Comparison of ENCODE assay signal across 25 mouse cellular contexts in genomic region chr11:121490651-121491050, GRCm38 (mm10). TPM values are rescaled to one million over a fixed set of nuclear protein-coding genes. Genes with fewer than 3 reads are reported as not detected.
"Had no signal": no experiment of that assay in that cellular context is flagged by ENCODE, and none has a peak within 500 bp of the region (broad histone marks: within the 10 kb centered on the region; RNA-seq: fewer than 3 reads in every experiment).

No protein-coding gene starts in this region.

- H3K9ac ChIP-seq: forebrain, postnatal 0 days; heart, embryonic 13.5 days; heart, embryonic 15.5 days; hindbrain, embryonic 13.5 days; hindbrain, embryonic 15.5 days had no signal

- H3K9me3 ChIP-seq: heart, embryonic 13.5 days; heart, embryonic 15.5 days; hindbrain, embryonic 13.5 days; hindbrain, embryonic 15.5 days; limb, embryonic 10.5 days; limb, embryonic 12.5 days had no signal

- H3K27ac ChIP-seq: heart, adult 2 months; heart, embryonic 13.5 days; heart, embryonic 15.5 days; hindbrain, embryonic 13.5 days; hindbrain, embryonic 15.5 days; hindbrain, postnatal 0 days; left cerebral cortex, adult 2 months; limb, embryonic 10.5 days; limb, embryonic 12.5 days had no signal

- H3K4me3 ChIP-seq: heart, adult 2 months; heart, embryonic 13.5 days; heart, embryonic 15.5 days; hindbrain, embryonic 13.5 days; hindbrain, embryonic 15.5 days; layer of hippocampus, adult 2 months; left cerebral cortex, adult 2 months; limb, embryonic 10.5 days; limb, embryonic 12.5 days had no signal

- H3K4me2 ChIP-seq: heart, embryonic 11.5 days; heart, embryonic 13.5 days; heart, embryonic 15.5 days; hindbrain, embryonic 13.5 days; hindbrain, embryonic 15.5 days; limb, embryonic 12.5 days had no signal

- ATAC-seq: forebrain, postnatal 0 days; hindbrain, postnatal 0 days; intestine, postnatal 0 days had no signal

- H3K36me3 ChIP-seq: heart, embryonic 15.5 days had no signal

- H3K4me1 ChIP-seq: heart, embryonic 15.5 days; hindbrain, embryonic 13.5 days; hindbrain, embryonic 15.5 days; limb, embryonic 10.5 days; limb, embryonic 12.5 days had no signal

- H3K27me3 ChIP-seq: heart, embryonic 13.5 days; heart, embryonic 15.5 days; hindbrain, embryonic 13.5 days; hindbrain, embryonic 15.5 days; limb, embryonic 12.5 days had no signal

- DNase-seq: forebrain, postnatal 0 days; heart, adult 11 months; heart, adult 2 months; heart, postnatal 14 days; heart, postnatal 36 days; kidney, adult 18-20 months; kidney, adult 8-10 months; kidney, postnatal 10 days; kidney, postnatal 25 days; kidney, postnatal 4 days had no signal

RNA-seq across cellular contexts. Expression of gene Zfp750, which starts 28.5 kb away (rescaled TPM):
- total RNA-seq: gastrocnemius, postnatal 14 days; heart, postnatal 14 days; heart, postnatal 36 days; hematopoietic stem cell, adult 5-6 weeks; layer of hippocampus, postnatal 10 days; left cerebral cortex, postnatal 14 days had no signal
